Mouse (Mus musculus): ENCODE measurements around the gene Hhat.

DNA sequence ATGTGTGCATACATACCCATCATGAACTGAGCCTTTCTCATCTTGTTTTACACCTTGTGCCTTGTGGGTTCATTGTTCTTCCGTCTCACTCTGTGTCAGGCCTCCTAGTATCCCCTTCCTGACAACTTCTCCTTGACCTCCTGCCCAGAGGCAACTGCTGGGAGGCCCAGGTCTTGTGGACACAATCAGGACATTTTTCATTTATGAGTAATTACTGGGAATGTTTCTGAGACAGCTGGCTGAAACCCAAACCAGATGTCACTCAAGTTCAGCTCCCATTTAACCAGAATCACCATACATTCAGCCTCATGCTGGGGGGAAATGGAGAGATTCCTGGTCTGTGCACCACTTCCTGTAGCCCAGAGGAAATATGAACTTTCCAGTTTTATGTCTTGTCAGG lies 316.5 kb downstream of the Hhat start:
- no peak for TF ChIP-seq EP300 (IDR thresholded peaks at IDR 0.05; ENCODE audit: low read depth)
- no peak for TF ChIP-seq CTCF (IDR thresholded peaks at IDR 0.05; ENCODE audit: low read depth)

Data from heart, postnatal 0 days (tissue).